Mouse (Mus musculus) stomach, postnatal 0 days (tissue): ENCODE data around the gene 6430628N08Rik.

Experiments used
- CTCF ChIP-seq: IDR thresholded peaks from 2 replicates; pipeline ENCODE4 v1.5.1; 2016; ENCODE audit warnings: antibody characterized with exemption, low read depth, mild to moderate bottlenecking, moderate library complexity
- EP300 ChIP-seq: optimal IDR thresholded peaks from 2 replicates; pipeline ENCODE3; 2016; ENCODE audit warnings: antibody characterized with exemption

- TF ChIP-seq CTCF (no peak), EP300 (no peak)
Measured at GRCm38 (mm10) chr4:115935835-115936581, 45.5 kb downstream of the 6430628N08Rik start.
